Mouse (Mus musculus) effector memory CD4-positive, alpha-beta T cell, adult 5 months (primary cell): Measurements from ENCODE around the gene Phyh. TPM values are rescaled to one million over a fixed set of nuclear protein-coding genes. Genes with fewer than 3 reads are reported as not detected.

Experiments used
- polyA plus RNA-seq: library from polyadenylated mRNA; unstranded; fragments of 100-300 nt; shearing (Covaris generic); gene quantifications from one replicate; pipeline ENCODE4 v1.2.1, GENCODE M21; 2017

The Phyh gene
- polyA plus RNA-seq = 51.4 TPM

GRCm38 (mm10) chr2:4918860-4919739, at the start of gene Phyh:
Phyh (plus strand) TSS chr2:4919019.

GRCm38 (mm10) chr2:4881350-4882248, 37.2 kb upstream of the Phyh start, which contains the start of gene Sephs1:
Sephs1 (plus strand) TSS chr2:4881564.

GRCm38 (mm10) chr2:4975807-4976206, 57.0 kb downstream of the Phyh start, which contains the start of gene Ucma:
Ucma (plus strand) TSS chr2:4976122.

Other genes with a start within 250 kb of the Phyh start
- gene Bend7, start 201.2 kb upstream of the Phyh start, polyA plus RNA-seq = 0.19 TPM
- 21.8 TPM for gene Sephs1, start 37.5 kb upstream of the Phyh start, polyA plus RNA-seq
- gene Ucma, start 57.1 kb downstream of the Phyh start, polyA plus RNA-seq = not detected
- gene Mcm10, start 93.8 kb downstream of the Phyh start, polyA plus RNA-seq = 1.1 TPM
- gene Optn, start 145.0 kb downstream of the Phyh start, polyA plus RNA-seq = 7.0 TPM
- not detected for gene Ccdc3, start 218.8 kb downstream of the Phyh start, polyA plus RNA-seq